Mouse (Mus musculus) layer of hippocampus, postnatal 36 days (tissue): Measurements from ENCODE around the gene Slc4a5. TPM values are rescaled to one million over a fixed set of nuclear protein-coding genes. Genes with fewer than 3 reads are reported as not detected.

Experiments used
- DNase-seq, 2 experiments: peaks; one replicate each; pipeline ENCODE4 v3.0.0; 2022
- total RNA-seq, 2 experiments: library from RNA; stranded (reverse); gene quantifications; 2 replicates each; pipeline ENCODE4 v1.2.3; 2021

Slc4a5 gene
- 1 to 10 TPM in 1 of 2 experiments, under 1 TPM in 1; 0.57 to 2.8 TPM for total RNA-seq

DNA sequence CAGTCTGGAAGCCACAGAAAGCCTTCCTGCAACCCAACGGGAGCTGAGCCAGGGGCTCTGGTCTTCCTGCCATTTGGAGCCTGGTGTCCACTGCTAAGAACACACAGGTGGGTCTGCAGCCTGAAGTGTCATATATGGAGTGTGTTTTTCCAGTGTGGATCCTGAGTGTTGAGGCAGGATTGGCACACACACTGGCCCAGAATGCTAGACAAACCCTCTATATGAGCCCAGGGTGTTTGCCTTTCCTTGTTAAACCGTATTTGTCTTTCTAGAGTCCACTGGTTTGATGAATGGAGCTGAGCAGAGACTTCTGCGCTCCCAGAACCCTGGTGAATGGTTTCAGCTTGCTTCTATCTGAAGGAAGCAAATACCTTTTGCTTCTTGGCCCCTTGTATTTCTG lies at the start of gene Slc4a5:
TSS of gene Slc4a5 (plus strand) at position 15 of the 400 bp plus-strand sequence.
- DNase-seq = no peak

DNA sequence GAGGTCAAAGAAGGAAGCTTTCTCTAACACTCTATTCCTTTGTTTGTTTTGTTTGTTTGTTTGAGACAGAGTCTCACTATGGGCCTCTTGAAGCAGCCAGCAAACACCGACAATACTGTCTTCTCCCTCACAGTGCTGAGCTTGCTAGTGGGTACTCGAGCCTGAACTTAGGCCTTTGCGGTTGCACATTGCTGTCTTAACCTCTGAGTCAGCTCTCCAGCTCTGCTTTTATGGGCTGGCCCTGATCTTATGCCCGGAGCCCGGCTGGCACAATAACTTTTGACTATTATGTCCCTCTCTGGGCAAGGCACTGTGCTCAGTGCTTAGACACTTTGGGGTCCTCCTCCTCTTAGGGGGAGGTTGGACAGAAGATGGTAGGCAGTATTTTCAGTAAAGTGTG lies 49.8 kb upstream of the Slc4a5 start:
- no peak for DNase-seq

DNA sequence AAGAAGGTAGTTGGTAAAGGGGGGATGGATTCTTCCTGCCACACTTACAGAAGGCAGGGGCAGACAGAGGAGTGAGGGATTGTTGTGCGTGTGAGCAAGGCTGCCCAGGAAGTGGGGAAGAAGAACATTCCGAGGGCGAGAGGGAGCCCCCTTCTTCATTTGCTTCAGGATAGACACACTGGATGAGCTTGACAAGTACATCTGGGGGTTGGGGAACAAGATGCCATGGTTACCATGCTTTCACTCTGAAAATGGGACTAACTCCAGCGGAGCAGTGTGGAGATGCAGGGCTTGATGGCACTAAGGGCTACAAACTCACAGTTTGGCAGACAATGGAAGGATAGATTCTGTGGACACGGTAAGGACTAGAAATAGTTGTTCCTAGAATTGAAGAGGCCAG lies 48.6 kb upstream of the Slc4a5 start:
- DNase-seq = no peak

DNA sequence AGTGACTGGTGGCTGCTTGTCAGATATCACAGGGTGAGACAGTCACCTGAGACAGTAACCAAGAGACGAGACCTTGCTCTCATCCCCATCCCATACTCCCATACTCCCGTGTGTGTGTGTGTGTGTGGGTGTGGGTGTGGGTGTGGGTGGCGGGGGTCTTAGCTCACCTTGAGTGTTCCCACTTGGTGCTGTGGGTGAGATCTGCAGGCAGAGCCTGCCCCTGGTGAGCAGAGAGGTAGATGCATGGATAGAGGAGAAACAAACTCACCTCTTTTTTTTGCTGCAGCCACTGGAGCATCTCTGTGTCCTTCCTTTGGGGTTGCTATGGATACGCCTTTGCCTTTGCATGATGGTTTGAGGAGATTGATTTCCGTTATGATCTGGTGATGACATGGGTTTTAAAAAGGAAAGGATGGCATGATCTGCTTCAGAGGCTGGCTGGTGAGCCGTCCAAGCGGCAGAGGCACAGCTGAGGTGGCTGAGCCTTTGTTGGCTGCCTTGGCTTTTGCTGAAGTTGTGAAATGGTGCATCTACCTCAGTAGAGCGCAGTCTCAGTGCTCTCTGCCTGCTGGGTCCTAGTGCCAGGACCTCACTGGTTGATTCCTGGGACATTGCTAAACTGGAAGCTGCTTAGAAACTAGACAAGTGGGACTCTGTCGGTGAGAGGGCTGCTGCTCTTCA lies 47.2 kb upstream of the Slc4a5 start:
- DNase-seq = peak; percentile 70 to 76

DNA sequence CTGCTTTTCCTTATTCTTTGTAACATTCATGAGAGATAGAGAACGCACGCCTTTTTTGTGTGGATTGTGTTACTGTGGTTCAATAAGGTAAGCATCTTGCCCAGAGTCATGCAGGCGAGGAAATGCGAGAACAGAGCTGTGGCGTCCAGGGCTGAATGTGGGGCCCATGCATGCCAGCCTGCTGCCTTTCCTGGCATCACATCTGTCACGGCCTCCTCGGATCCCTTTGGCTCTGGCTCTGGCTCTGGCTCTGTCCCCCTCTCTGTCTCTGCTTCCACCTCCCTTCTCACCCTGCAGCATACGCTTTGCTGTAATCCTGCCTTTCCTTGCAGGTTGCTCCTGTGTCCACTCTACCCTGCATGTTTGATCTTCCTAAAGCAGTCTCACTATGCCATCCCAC lies 43.6 kb upstream of the Slc4a5 start:
- no peak for DNase-seq

DNA sequence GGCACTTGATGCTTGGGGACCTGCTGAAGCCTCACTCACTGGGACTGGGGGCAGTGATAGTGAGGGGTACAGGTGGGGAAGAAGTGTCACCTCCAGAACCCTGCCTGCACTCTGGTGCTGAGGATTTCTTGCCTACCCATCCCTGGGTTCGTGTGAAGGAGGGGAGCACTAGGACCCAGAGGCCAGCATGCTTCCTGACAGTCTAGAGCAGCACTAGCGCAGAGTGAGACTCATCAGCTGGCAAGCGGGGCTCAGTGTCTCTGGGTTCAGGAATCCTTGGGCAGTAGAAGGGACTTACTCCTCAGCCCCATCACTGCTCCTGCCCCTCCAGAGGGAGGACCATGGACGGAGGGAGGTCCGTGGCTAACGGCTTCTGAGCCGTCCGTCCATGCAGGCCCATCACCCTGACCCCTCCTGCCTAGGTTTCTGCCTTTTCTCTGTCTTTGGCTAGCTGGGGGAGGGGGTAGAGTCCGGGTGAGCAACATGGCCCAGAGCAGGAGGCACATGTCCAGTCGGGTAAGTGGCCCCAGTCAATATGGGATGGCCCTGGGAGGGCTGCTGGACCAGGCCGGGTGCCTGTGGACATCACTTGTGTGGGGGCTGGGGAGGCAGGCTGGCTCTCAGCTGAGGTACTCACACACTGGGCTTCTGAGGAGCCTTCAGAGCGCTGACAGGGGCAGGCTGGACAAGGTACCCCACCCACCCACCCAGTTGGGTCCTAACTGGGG lies 40.1 kb upstream of the Slc4a5 start:
- peak; percentile 73 to 74 for DNase-seq

DNA sequence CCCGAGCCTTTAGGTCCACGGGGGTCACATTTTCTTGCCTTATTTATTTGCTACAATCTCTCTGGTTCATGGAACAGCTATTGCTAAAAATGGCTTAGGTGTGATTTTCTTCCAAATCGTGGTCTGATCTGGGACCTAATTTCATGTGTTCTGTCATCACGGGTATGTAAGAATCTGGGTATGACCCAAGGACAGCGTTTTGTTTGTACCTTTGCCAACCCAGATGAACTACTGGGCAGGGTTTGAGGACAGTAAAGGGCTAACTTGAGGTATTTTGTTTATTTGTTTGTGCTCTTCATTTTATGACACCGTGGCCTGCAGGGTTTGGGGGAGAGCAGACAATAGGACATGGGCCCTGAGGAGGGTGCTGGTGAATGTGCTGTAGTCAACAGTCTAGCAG lies 39.0 kb upstream of the Slc4a5 start:
- DNase-seq = no peak

DNA sequence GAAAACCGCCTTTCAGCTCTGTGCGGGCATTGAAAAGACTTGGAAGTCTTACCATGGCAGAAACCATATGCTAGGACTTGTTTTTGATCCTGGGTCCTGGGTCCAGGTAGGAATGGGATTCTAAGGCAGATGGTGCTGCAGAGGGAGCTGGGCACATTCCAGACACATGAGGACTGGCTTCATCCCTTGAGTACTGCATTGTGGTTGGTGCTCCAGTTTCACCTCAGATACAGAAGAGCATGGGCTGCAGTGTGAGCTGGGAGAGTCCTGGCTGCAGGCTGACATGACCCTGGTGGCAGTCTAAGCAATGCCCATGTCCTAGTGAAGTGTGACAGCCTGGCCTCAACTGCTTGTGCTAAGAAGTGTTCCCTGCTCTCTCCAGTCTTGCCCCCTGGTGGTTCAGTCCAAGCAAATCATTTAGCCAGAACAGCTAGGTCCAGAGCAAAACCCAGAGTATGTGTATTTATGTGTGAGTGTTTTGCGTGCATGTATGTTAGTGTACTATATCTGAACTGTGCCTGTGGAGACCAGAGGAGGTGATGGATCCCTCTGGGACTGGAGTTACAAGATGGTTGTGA lies 34.7 kb upstream of the Slc4a5 start:
- DNase-seq = no peak

DNA sequence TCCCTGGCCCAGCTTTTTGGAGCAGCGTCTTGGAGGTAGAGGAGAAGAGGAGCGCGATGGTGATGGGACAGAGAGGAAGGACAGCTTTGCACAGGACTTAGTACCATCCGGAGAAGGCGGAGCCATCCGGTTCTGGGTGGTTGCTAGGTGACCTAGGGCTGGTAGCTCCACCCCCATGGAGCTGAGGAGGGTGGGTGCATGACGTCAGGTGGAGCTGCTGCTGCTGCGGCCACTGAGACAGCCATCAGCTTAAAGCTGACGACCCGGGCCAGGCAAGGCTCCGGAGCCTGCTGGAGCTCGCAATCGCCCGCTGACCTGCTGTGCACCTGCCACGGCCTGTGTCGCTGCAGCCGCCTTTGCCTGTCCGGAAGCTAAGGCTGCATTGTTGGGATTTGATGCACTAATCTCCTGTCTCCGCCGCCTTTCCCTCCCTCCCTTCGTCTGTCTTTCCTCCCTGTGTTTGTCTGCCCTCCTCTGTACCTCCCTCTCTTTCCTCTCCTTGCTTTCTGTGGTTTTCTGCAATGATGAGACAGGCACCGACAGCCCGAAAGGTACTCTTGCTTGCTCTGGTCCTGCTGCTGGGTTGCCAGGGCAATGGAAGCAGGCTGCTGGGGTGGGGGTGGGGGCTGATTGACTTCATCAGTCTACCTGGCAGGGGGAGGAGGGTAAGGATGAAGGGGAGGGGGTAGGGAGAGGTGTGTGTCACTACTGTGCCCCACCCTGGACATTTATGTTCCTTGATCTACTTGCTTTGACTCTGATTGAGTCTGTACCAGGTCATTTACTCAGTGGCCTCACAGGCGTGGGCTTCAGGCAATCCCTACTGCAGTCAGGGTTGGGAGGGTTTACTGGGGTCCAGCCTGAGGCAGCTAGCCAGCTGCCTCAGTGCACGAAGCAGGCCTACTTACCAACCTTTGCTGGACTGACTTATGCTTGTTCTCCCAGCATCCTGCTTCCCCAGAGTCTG lies 33.5 kb upstream of the Slc4a5 start:
- DNase-seq = peak; percentile 87 to 90

DNA sequence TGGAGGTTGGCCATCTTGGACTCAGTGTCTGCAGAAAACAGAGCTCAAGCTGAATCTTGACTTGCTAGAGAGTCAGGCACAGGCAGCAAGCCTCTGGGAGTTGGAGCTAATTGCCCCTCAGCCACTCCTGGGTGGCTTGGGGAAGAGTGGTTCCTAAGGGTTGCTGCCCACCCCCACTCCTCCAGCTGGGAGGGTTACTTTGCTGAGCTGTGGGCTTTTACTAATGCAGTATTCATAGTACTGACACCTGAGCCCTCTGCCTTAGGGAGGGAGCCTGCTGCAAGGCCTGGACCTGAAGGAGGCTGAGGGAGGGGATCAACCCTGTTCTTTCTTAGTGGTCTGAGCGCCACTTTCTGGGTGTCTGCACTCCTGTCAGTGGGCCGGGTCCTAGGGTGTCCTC lies 32.7 kb upstream of the Slc4a5 start:
- DNase-seq = no peak

DNA sequence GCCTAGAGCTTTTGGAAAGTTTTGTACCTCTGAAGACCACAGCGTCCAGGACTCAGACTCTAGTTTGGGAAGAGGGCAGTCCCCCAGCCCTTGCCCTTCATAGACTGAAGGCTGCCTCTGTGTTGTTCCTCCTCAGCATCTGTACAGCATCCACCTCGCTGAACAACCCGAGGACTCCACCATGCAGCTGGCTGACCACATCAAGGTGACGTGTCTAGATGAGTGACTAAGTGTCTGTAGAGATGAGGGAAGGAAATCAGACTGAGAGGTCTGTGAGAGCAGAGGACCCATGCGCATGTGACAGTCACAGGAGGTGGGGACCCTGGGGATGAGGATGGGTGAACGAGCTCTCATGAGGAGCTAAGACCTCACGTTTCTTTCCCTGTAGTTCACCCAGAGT lies 26.1 kb upstream of the Slc4a5 start:
- no peak for DNase-seq

DNA sequence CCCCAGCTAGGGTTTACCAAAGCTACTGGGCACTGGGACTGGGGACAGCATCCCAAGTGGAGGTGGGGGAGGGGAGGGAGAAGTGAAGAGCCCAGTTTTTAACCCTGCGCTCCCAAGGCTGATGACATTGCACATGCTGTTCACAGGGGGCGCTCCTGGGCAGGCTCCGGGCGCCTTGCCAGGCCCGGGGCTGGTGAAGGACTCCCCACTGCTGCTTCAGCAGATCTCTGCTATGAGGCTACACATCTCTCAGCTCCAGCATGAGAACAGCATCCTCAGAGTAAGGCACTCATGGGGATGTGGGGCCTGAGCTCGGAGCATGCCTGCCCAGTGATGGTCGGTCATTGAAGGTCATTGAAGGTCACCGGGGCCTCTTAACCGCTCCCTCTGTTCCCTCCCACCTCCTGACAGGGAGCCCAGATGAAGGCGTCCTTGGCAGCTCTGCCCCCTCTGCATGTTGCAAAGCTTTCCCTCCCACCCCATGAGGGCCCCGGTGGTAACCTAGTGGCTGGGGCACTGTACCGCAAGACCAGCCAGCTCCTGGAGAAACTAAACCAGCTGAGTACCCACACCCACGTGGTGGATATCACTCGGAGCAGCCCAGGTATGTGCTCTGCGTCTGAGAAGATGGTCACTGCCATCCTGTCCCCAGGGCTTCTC lies 22.2 kb upstream of the Slc4a5 start:
- peak; percentile 64 to 69 for DNase-seq

DNA sequence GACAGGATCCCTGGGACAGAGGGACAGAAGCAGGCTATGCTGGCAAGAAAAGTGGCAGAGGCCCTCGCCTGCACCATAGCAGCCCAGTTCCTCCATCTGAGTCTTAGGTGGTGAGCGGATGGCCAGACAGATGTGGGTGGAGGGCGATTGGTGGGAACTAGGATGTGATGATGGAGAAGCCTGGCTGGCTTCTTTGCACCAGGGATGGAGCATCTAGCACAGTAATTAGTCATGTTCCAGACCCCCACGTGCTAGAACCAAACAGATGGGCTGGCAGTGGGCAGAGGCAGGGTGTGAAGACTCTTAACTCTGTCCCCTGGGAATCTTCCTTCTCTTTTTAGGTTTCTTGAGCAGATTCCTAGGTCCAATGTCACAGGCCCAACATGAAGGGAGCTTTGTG lies 16.3 kb upstream of the Slc4a5 start:
- DNase-seq = no peak

DNA sequence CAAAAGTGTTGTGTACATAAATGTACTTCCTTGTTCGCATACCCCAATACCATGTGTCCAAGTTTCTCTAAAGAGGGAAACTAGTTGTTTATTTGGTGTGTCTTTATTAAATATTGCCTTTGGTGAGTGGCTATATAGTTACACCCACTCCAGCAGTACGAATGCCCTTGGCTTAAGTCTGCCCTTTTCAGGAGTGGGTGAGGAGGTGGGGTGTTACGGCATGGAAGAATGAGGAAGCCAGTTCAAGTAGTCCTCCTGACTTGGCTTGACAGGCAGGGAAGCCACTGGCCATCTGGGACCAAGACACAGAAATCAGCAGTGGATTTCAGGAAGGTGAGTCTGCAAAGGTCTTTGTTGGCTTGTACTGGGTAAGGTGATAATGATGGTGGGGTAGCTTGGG lies 13.8 kb upstream of the Slc4a5 start:
- no peak for DNase-seq

DNA sequence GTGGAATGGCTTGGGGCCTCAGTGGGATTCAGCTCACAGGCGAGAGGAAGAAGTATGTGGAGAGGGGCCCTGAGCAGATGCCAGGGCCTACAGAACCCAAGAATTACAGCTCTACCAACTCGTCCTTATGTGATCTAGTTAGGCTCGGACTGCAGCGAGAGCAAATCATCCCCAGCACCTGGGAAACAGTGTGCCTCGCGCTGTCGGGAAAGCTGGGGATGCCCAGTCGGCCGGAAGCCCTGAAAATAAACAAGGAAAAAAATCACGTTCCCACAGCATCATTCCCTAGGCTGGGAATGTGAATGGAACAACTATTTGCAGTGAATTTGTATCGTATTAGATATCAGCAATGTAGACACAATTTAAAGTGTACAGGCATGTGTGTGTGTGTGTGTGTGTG lies 13.3 kb upstream of the Slc4a5 start:
- DNase-seq = no peak

DNA sequence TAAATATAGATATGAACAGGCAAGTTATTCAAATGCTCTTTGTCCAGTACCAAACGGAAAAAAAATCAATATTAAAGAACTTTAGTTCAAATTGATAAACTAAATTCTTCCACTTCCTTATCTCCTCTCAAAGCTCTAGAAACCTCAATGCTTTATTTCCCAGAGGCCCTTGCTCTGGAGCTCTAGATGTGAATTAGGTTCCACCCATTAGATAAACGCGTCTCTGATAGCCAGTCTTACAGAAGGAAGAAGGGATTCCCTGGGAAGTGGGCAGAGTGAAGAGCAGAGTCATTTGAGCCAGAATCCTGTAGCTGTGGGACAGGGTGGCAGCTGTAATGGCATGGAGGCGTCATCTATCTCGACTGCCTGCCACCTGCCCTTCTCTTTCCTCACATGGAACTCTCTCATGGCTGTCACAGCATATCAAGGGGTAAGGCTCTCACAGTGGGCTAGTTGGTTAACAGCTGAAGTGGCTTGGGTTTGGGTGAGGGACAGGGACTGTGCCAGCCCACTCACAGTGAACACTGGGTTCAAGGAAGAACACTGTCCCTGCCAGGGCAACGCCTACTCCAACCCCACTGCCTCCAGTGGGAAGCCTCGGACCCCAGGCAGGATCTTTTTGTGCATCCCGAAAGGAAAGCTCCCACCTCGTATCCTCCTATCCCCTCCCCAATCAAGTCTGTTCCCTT lies 12.1 kb upstream of the Slc4a5 start:
- no peak for DNase-seq

DNA sequence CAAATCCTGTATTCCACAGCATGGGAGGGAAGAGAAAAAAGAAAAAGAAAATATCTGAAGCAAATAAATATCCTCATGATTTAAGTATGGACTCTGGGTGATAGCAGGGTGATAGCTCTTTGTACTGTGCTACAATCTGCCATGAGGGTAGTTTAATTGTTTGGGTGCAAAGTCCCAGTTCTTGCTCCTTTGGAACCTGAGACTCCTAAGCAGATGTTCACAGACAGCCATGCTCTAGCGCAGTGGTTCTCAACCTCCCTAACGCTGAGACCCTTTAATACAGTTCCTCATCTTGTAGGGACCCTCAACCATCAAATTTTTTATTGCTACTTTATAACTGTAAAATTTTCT lies 11.6 kb upstream of the Slc4a5 start:
- DNase-seq = no peak

DNA sequence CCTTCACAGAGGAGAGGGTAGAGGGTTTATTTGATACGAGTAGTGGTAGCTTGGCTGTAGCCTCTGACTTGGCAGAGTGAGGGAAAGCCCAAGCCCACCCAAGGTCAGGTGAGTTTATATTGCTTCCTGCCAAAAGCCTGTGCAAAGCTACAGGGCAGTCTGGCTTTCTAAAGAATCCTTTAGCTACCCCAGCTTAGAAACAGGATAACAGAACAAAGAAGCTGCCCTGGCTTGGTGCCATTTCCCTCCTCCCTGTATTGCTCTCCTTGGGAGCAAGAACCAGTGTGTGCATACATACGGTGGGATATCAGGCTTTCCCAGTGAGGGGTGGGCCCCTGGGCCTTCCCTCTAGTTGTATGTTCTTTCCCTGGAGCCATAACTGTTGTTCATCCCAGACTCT lies 9.1 kb upstream of the Slc4a5 start:
- DNase-seq = no peak

DNA sequence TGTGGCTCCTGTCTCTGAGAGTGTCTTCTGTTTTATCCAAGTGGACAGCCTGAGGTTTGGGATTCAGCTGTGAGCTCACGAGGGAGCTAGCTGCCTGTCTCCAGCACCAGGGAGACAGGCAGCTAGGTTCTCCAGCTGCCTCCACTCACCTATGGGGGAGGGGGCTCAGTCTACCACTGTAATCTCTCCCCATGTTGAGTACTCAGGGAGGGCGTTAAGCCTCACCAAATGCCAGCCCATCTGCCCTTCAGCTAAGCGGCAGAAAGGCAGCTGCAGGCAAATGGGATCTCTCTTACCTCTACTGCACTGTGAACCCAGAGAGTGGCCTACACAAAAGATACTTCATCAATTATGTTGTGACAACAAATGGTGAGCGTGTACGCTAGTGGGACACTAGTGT lies 8.1 kb upstream of the Slc4a5 start:
- no peak for DNase-seq

DNA sequence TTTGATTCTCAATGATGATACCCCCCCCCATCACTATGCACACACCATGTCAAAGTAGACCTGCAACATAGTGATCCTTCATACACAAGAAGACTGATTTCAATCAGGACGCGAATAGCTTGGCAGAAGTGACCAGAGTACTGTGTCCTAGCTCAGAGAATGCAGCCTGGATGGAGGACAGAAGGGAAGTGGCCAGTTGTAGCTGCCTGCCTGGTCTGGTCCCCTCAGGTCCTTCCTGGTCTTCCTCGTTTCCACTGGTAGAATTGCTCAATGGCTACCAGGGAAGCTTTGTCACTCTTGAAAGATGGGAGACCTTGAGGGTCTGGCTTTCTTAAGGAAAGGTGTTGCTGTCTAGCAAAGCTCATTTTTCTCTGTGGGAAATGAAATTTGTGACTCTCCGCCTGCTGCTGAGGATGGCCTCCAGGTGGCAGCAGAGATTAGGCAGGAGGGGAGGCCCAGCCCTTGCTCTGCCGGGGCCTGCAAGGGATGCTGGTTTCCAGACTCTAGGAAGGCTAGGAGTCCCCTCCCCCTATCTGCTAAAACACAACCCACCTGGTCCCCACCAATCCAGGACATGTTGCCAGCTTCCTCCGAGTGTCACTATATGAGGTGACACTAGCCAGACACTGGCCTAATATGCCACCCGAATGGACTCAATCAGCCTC lies 4.5 kb upstream of the Slc4a5 start:
- peak; percentile 76 to 77 for DNase-seq

DNA sequence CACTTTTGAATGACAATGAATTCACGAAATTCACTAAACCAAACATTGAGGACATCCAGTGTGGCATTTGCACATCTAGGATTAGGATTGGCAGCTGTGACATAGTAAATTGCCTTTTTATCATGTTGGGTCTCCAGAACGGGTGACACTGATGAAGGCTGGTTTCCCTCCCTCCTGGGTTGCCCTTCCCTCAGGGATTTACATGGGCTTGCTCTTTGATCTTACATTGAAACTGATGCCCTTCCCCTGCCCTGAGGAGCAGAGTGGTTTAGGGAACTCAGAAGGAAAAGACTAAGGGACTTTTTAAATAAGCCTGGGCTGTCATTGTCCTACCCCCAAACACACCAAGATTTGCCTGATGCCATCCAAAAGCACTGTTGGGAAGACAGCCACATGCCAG lies 11.9 kb downstream of the Slc4a5 start:
- DNase-seq = no peak
